Mouse (Mus musculus) liver, embryonic 14.5 days (tissue): Measurements from ENCODE around the gene Ntm. TPM values are rescaled to one million over a fixed set of nuclear protein-coding genes. Genes with fewer than 3 reads are reported as not detected.

ENCODE experiments used
- ATAC-seq: fragments of 200-750 bp; cut with Nextera tagmentation; 2 replicates; pipeline ENCODE4 v1.8.0; 2017; ENCODE audit warnings: moderate number of reproducible peaks, mild to moderate bottlenecking, moderate library complexity; ENCODE audit not compliant: insufficient read depth
- DNase-seq, 3 experiments: peaks; one replicate each; pipeline ENCODE4 v3.0.0-alpha.2; 2012 to 2013; ENCODE audit warnings: low read depth in 3 of 3, low spot score in 3 of 3
- H3K27ac ChIP-seq: fragments of 300-500 bp; sonication (generic); 2 replicates; pipeline ENCODE4 v1.5.1; 2014; ENCODE audit warnings: moderate library complexity, mild to moderate bottlenecking, control low read depth, inconsistent platforms
- H3K27me3 ChIP-seq: fragments of 300-500 bp; sonication (generic); 2 replicates; pipeline ENCODE4 v1.6.1; 2014; ENCODE audit warnings: mild to moderate bottlenecking, low read length, moderate library complexity; ENCODE audit not compliant: control insufficient read depth, insufficient read depth
- H3K36me3 ChIP-seq: fragments of 300-500 bp; sonication (generic); replicated peaks from 2 replicates; pipeline ENCODE4 v1.6.1; 2014; ENCODE audit warnings: low read depth; ENCODE audit not compliant: control insufficient read depth, insufficient read depth
- H3K4me1 ChIP-seq, 2 experiments: fragments of 200-500 bp in 1 of 2; fragments of 300-500 bp in 1 of 2; sonication (generic) in 1 of 2; replicated peaks; 2 replicates each; pipeline ENCODE4 v1.6.1; 2012 to 2014; ENCODE audit warnings: antibody characterized with exemption in 1 of 2, inconsistent platforms in 1 of 2, low read length in 1 of 2; ENCODE audit not compliant: control insufficient read depth in 2 of 2, insufficient read depth in 2 of 2
- H3K4me2 ChIP-seq: fragments of 300-500 bp; sonication (generic); 2 replicates; pipeline ENCODE4 v1.6.1; 2014; ENCODE audit warnings: low read depth, mild to moderate bottlenecking, control low read depth, moderate library complexity
- H3K4me3 ChIP-seq, 2 experiments: fragments of 200-500 bp in 1 of 2; fragments of 300-500 bp in 1 of 2; sonication (generic) in 1 of 2; 2 replicates each; pipeline ENCODE4 v1.5.1; 2012 to 2014; ENCODE audit warnings: low read depth in 2 of 2, low read length in 2 of 2, mild to moderate bottlenecking in 2 of 2, control low read depth in 1 of 2, inconsistent platforms in 1 of 2, moderate library complexity in 1 of 2; ENCODE audit not compliant: insufficient read depth in 1 of 2
- H3K9ac ChIP-seq: fragments of 300-500 bp; sonication (generic); replicated peaks from 2 replicates; pipeline ENCODE4 v1.6.1; 2014; ENCODE audit warnings: mild to moderate bottlenecking, control low read depth, moderate library complexity
- H3K9me3 ChIP-seq: fragments of 300-500 bp; sonication (generic); 2 replicates; pipeline ENCODE4 v1.6.1; 2016; ENCODE audit warnings: low read length, mixed read lengths; ENCODE audit not compliant: control insufficient read depth
- CTCF ChIP-seq: IDR thresholded peaks from 2 replicates; pipeline ENCODE4 v1.5.1; 2016; ENCODE audit warnings: antibody characterized with exemption, low read depth, control low read depth
- EP300 ChIP-seq: IDR thresholded peaks from 2 replicates; pipeline ENCODE4 v1.6.1; 2016; ENCODE audit warnings: antibody characterized with exemption, low read depth
- WGBS: fragments of 180-500 bp; shearing (Covaris S2); extraction: QIAGEN DNeasy Blood & Tissue Kit; methylation state at CpG from one replicate; pipeline ENCODE4 v1.1.7; 2014; ENCODE audit not compliant: insufficient replicate concordance; 5-methylcytosine and 5-hydroxymethylcytosine counted together
- polyA plus RNA-seq, 2 experiments: library from polyadenylated mRNA; depleted of rRNA in 1 of 2; stranded (reverse) in 1 of 2; unstranded in 1 of 2; fragments of >200 nt; fragmentation: Nextera tagmentation in 1 of 2; extraction: Ambion mirVana in 1 of 2; gene quantifications; 2 replicates each; pipeline versions ENCODE4 v1.2.1 to v1.2.3; 2012 to 2014

Ntm gene
- polyA plus RNA-seq, 2 experiments = 0.21 to 0.30 TPM

GRCm38 (mm10) chr9:29130717-29131292 lies 832.1 kb downstream of the Ntm start:
- H3K36me3 ChIP-seq = no peaks in the 10 kb centered on the region
- no peak for ATAC-seq
- H3K27ac ChIP-seq = no peak overlapping the region
- TF ChIP-seq EP300 (no peak), CTCF (no peak)
- no peaks in the 10 kb centered on the region for H3K9me3 ChIP-seq
- no peaks in the 10 kb centered on the region for H3K27me3 ChIP-seq
- DNase-seq = no peak
- H3K9ac ChIP-seq = no peak overlapping the region
- no peak overlapping the region for H3K4me2 ChIP-seq
- WGBS = 41% methylated on average over 5 of the region's 5 CpGs
- H3K4me1 ChIP-seq = no peaks in the 10 kb centered on the region
- H3K4me3 ChIP-seq = no peak overlapping the region

- TF ChIP-seq CTCF (no peak), EP300 (no peak)
- H3K27me3 ChIP-seq = no peaks in the 10 kb centered on the region
- H3K9me3 ChIP-seq = no peaks in the 10 kb centered on the region
- H3K4me3 ChIP-seq = no peak overlapping the region
- ATAC-seq = no peak
- no peak overlapping the region for H3K27ac ChIP-seq
- H3K4me1 ChIP-seq = no peaks in the 10 kb centered on the region
- no peak for DNase-seq
- no peak overlapping the region for H3K9ac ChIP-seq
- no peak overlapping the region for H3K4me2 ChIP-seq
- no peaks in the 10 kb centered on the region for H3K36me3 ChIP-seq
- whole genome bisulfite sequencing = 59% methylated on average over 4 of the region's 4 CpGs
These were observed 832.6 kb downstream of the Ntm start for GRCm38 (mm10) chr9:29130316-29130715.

- H3K9me3 ChIP-seq = no peaks in the 10 kb centered on the region
- no peaks in the 10 kb centered on the region for H3K4me1 ChIP-seq
- WGBS = 64% methylated on average over 2 of the region's 2 CpGs
- ATAC-seq = no peak
- H3K36me3 ChIP-seq = no peaks in the 10 kb centered on the region
- no peak overlapping the region for H3K9ac ChIP-seq
- DNase-seq = no peak
- TF ChIP-seq EP300 (no peak), CTCF (no peak)
- no peak overlapping the region for H3K4me2 ChIP-seq
- H3K4me3 ChIP-seq = no peak overlapping the region
- H3K27ac ChIP-seq = no peak overlapping the region
- H3K27me3 ChIP-seq = no peaks in the 10 kb centered on the region
These were observed 834.5 kb downstream of the Ntm start for GRCm38 (mm10) chr9:29128416-29128815.

- Histone ChIP-seq H3K9ac (no peak overlapping the region), H3K4me2 (no peak overlapping the region), H3K4me3 (no peak overlapping the region), H3K27ac (no peak overlapping the region), H3K27me3 (no peaks in the 10 kb centered on the region), H3K9me3 (no peaks in the 10 kb centered on the region), H3K36me3 (no peaks in the 10 kb centered on the region), H3K4me1 (no peaks in the 10 kb centered on the region)
- WGBS = 52% methylated on average over 3 of the region's 3 CpGs
- TF ChIP-seq EP300 (no peak), CTCF (no peak)
- DNase-seq (no peak), ATAC-seq (no peak)
These were observed 838.5 kb downstream of the Ntm start for GRCm38 (mm10) chr9:29124455-29124854.

GRCm38 (mm10) chr9:29123828-29124227 lies 839.1 kb downstream of the Ntm start:
- ATAC-seq = no peak
- H3K9ac ChIP-seq = no peak overlapping the region
- WGBS = 71% methylated on average over 2 of the region's 2 CpGs
- H3K27me3 ChIP-seq = no peaks in the 10 kb centered on the region
- TF ChIP-seq CTCF = no peak
- TF ChIP-seq EP300 = no peak
- H3K36me3 ChIP-seq = no peaks in the 10 kb centered on the region
- DNase-seq = no peak
- H3K9me3 ChIP-seq = no peaks in the 10 kb centered on the region
- H3K4me3 ChIP-seq = no peak overlapping the region
- H3K27ac ChIP-seq = no peak overlapping the region
- H3K4me1 ChIP-seq = no peaks in the 10 kb centered on the region
- no peak overlapping the region for H3K4me2 ChIP-seq
